Mouse (Mus musculus) gastrocnemius, postnatal 4 days (tissue): Measurements from ENCODE around the gene Grk5. TPM values are rescaled to one million over a fixed set of nuclear protein-coding genes. Genes with fewer than 3 reads are reported as not detected.
A peak's percentile ranks its signal among the peaks of the same experiment; 100 is the strongest.
"Not testable (repeated sequence)": the region's sequence is repeated elsewhere in the genome, so short reads cannot be mapped to it uniquely, and the experiment has no call there.

Experiments
- DNase-seq, 2 experiments: peaks; one replicate each; pipeline ENCODE4 v3.0.0; 2021 to 2022; ENCODE audit warnings: low spot score in 2 of 2, mixed read lengths in 2 of 2
- long read RNA-seq, 2 experiments: library from polyadenylated mRNA; stranded (forward); transcript quantifications; one replicate each; pipeline ENCODE4 v2.0.0; 2021
- total RNA-seq, 2 experiments: library from RNA; stranded (reverse); gene quantifications; 2 replicates each; pipeline ENCODE4 v1.2.3; 2021

The Grk5 gene
- 10 to 100 TPM; 12.9 to 16.0 TPM for total RNA-seq
- long read RNA-seq, experiment 1, full-length matches to known transcripts = 2 of 6 reads
- long read RNA-seq, experiment 1, partial matches to known transcripts = 1 of 6 reads
- long read RNA-seq, experiment 1, other reads (novel, unspliced or antisense) = 3 of 6 reads
- long read RNA-seq, experiment 2, full-length matches to known transcripts = 4 of 6 reads
- long read RNA-seq, experiment 2, partial matches to known transcripts = 1 of 6 reads
- long read RNA-seq, experiment 2, other reads (novel, unspliced or antisense) = 1 of 6 reads

DNA sequence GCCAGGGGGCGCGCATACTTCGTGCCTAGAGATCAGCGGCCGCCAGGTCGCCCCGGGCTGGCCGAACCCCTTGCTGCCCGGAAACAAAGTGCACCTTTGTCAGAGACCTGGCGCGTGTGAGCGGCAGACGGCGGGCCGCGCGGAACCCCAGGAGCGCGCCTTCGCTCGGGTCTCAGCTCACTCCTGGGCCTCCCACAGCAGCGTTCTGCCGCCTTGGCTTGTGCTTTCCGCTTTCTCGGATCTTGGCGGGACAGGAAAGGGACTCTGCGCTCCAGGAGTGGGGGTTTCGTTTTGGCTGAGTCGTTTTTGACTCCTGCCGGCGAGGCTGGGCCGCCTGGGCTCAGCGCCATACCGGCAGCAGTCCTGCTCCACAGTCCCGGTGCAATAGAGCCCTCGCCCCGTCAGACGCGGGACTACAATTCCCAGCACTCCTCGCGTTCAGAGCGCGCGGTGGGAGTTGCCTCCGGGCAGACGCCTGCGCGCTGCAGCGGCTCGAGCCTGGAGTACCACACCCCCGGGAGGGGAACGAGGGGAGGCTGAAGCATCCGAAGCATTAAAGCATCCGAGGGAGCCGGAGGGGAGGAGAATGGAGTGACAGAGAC lies at the start of gene Grk5:
Gene Grk5, plus strand, starts transcription at position 36 of the 602 bp plus-strand sequence.
- peak; percentile 91 to 95 for DNase-seq

DNA sequence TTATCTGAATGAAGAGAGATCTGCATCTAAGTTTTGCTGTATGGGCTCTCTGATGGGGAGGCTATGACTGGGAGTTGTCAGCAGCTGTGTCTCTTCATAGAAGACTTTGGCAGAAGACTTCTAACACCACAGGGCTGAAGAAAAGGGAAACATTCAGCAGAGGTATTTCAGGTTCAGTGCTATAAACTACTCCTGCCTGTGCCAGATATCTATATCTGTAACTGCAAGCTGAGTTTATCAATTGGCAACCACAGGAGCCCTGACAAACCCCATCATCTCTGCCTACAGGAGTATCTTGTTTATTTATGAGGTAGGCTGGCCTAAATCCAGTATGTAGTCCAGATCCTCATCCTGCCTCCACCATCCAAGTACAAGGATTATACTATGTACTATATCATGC lies 46.2 kb upstream of the Grk5 start:
- no peak for DNase-seq

DNA sequence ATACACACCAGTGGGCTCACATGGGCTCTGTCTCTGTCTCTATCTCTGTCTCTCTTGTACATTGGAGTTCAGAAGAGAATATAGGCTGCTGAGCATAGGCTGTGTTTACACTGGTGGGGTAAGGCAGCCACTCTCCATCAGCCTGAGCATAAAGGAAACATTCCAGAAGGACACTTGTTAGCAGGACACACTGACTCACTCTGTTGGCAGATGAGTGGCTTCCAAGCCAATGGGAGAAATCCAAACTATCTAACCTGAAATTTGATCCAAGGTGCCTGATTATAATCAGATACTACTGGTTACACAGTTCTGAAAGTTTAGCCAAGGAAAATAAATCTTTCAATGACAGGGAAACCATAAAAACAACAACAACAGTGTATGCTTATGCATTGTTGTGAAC lies 43.8 kb upstream of the Grk5 start:
- DNase-seq = no peak

DNA sequence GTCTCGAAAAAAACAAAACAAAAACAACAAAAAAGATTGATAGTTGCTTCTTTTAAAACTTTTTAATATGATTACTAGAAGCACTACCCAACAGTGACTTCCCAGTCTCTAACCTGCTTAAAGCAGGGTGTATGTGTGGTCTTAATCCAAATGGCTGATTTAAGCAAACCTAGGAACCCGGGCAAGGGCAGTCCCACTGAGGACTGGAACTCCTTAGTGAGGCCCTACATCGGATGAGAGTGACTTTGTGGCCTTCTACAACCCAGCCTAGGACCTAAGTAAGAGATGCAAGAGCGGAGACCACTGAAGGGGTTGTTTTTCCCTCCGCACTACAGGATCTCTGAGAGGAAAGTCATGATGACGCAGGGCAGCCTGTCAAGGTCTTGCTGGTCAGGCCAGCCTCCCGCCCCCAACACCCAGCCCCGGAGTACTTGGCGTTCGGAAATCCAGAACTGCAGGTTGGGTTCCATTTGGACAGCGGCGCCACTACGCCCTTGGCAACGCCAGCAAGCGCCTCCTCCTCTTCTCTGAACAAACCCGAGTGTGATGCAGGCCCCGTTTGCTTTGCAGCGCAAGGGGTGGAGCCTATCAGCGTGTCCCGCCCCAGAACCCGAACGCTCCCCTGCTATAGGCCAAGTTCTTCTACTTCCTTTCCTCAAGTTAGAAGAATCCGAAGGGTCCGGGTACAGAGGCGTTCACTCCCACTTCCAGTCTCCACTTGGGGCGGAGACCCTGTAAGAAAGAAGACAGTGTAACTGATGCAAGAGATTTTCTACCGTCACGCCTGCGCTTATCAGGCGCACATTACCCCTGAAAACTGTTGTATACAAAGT lies 28.5 kb upstream of the Grk5 start, which contains the start of gene Sfxn4:
Gene Sfxn4, minus strand, starts transcription at position 612 of the 833 bp plus-strand sequence.
- DNase-seq = peak; percentile 76 to 87

DNA sequence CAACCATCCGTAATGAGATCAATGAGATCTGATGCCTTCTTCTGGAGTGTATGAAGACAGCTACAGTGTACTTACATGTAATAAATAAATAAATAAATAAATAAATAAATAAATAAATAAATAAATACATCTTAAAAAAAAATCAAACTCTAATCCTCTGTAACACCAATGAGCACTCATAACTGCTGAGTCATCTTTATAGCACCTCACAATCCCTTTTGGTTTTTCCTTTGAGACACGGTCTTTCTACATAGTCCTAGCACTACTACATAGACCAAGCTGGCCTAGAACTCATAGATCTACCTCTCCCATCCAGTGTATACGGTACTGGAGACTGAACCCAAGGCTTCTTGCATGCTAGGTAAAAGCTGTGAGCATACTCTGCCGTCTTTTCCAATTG lies 23.4 kb upstream of the Grk5 start:
- DNase-seq = not testable (repeated sequence)

DNA sequence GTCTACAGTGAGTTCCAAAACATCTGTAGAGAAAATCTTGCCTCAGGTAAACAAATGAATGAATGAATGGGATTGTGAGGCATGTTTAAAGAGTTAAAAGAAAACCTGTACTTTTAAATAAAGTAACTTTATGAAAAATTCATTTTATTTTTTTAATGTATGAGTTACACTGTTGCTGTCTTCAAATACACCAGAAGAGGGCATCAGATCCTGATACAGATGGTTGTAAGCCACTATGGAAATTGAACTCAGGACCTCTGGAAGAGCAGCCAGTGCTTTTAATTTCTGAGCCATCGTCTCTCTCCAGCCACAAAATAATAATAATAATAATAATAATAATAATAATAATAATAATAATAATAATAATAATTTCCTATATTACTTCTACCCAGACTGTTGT lies 19.1 kb upstream of the Grk5 start:
- no peak for DNase-seq

DNA sequence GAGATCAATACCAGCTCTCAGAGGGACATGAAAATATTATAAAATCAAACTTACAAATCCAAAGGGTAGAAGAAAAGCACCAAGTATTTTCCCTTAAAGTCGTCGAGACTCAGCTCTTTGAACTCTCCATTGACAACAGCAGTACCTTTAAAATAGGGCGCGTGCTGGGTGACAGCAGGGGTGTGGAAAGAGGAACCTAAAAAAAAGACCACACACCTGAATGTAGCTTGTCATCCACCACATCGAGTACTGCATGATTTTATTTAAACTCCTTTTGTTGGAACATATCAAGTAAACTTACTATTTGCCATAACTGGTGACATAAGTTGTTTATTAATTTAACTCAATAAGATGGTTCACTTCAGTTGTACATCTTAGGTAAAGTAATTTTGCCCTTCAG lies 18.2 kb upstream of the Grk5 start:
- no peak for DNase-seq

DNA sequence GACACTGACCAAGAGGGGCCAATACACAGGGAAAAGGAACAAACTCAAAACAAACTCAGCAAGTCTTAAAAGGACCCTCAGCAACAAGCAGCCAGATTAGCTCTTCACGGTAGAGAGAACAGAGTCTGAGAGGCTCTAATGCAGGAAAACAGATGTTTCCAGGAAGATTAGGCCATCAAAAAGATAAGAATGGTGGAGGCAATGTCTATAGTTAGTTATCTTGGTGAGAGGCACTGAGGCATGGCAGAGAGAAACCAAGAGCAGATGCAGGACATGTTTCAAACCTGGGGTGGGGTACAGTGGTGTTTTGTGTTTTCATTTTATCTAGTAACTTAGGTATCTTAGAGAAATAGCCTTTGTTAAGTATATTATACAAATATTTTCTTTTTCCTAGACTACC lies 17.3 kb upstream of the Grk5 start:
- no peak for DNase-seq

DNA sequence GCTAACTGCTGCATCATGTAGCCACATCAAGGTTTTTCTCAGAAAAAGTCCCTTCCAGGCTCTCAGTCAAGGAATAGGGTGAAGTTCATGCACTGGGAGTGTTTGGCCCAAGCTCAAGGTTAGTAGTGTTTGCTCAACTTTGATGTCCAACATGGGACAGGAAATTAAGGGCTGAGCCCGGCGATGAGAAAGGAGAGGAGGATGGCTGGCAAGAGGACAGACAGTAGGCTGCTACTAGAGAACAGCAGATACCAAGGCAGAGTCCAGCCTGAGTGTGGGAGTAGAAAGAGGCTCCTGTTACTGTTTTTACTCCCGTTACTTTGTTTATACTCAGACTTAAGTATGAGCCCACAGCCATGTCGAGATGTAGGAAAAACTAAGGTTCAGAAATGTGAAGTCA lies 16.0 kb upstream of the Grk5 start:
- DNase-seq = peak in 1 of 2 experiments; percentile 10

DNA sequence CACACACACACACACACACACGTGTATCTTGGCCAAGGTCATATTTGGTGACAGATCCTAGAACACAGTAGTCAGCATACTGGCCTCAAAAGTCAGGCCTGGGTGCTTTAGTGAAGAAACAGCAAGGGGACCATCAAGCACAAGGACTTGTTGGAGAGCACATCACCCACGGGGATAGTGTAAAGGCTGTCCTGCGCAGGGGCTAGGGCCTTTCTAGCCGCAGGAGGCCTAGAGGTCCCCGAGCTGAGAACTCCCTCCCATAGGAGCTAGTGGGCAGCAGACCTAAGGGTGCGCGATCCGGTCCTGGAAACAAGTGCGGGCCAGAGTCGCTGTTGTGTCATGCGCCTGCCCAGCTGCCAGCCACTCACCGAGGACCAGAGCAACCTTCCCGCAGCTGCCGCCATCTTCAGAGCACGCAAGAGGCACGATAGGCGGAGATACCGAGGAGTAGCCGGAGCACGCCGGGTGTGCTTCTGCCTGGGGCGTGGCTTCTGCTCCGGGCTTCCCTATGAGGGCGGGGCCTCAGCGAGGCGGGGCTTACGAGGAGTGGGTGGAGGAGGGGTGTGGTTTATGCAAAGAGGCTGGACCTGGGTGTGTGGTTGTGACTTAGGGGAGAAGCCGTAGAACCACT lies 15.4 kb upstream of the Grk5 start, which contains the start of gene Prdx3:
Gene Prdx3, minus strand, starts transcription at position 493 of the 631 bp plus-strand sequence.
- peak; percentile 92 to 95 for DNase-seq

DNA sequence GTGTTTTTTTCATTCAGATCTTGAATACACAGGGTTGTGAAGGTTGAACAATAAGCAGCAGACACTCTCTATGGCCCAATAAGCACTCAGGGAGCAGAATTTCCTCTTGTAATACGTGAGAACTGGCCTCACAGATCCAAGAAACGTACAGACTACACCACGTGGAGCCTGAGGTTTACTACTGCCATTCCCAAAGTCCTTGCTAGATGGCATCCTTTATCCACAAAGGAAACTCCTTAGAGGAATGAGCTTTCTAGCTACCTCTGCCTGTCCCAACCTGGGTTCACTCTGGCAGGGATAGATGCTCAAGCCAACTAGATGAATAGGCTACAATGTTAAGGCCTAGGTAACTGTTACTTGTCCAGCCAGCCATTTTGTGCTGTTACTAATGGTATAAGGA lies 6.4 kb upstream of the Grk5 start:
- DNase-seq = no peak

DNA sequence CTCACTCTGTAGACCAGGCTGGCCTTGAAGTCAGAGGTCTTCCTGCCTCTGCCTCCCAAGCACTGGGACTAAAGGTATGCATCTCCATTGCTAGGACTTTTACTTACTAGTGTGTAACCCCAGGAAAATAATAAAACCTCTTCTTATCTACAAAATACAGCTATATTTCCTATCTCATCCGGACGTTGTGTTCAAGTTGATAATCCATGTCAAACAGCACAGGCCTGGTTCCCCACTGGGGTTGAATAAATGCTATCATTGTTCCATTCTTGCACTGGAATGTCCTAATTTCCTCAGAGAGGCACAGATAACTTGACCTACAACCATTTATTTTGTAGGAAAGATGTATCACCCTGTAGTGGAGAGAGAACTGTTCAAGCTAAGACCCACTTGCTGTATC lies 1.9 kb upstream of the Grk5 start:
- DNase-seq = no peak

DNA sequence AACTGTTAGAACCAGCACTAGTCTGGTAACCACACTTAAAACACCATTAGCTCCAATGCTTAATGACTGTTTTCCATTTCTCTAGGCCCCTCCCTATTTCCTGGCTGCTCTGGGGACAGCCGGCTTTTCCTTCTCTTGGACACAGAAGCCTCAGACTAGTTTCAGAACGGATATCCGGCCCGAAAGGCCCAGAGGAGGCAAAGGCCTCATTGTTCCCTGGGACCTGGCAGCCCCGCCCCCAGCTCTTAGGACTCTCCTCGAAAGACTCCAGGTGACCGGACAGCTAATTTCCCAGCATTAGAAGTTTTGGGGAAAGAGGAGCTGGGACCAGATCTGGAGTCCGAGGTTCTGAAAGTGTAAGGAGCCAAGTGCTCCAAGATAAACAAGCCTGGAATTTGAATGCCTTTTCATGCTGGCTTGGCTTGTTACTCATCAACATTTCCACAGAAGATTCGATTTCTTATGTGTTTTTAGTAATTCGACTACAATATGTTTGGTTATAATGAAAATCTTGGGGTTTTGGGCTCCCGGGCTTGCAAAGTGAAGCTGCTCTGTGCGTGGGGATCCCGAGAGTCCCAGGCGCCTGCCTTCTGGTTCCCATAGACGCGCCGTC lies 342 bp upstream of the Grk5 start:
- DNase-seq = peak in 1 of 2 experiments; percentile 46

DNA sequence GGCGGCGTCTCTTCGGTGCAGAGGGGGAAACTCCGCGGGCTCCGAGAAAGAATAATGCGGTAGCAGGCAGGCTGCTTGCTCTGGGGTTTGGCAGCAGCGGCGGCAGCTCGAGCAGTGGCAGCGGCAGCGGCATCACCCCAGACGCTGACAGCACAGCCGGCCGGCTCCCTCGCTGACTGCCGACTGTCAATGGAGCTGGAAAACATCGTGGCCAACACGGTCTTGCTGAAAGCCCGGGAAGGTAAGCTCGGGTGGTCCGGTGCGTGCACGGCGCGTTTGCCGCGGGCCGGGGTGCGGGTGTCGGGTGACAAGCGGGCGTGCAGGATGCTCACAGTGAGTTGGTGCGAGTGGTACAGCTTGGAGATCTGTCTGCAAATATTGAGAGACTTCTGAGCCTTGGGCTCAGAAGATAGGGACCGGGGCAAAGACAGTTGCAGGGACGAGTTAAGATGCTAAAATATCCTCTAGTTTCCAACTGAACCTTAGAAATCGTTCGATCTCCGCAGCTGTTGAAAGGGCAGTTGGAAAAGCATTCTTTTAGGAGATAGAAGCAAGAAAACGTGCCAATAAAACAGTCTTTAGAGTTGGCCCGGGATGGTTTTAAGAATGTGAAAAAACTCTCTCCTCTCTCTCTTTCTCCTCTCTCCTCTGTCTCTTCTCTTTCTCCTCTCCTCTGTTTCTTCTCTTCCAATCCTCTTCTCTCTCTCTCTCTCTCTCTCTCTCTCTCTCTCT lies 1.0 kb downstream of the Grk5 start:
- peak; percentile 22 to 54 for DNase-seq

DNA sequence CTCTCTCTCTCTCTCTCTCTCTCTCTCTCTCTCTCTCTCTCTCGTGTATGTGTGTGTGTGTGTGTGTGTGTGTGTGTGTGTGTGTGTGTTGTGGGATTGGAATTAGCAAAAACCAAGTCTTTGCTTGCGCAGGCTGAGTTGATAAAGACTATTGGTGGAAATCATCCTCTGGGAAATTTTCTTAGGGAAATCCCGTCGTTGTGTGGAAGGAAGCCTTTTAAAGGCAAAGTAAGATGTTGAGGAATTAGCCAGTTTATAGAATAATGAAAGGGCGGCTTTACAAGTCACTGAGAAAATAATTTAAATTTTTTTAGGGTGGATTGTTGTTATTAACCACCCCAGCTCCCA lies 1.5 kb downstream of the Grk5 start:
- peak in 1 of 2 experiments; percentile 11 for DNase-seq

DNA sequence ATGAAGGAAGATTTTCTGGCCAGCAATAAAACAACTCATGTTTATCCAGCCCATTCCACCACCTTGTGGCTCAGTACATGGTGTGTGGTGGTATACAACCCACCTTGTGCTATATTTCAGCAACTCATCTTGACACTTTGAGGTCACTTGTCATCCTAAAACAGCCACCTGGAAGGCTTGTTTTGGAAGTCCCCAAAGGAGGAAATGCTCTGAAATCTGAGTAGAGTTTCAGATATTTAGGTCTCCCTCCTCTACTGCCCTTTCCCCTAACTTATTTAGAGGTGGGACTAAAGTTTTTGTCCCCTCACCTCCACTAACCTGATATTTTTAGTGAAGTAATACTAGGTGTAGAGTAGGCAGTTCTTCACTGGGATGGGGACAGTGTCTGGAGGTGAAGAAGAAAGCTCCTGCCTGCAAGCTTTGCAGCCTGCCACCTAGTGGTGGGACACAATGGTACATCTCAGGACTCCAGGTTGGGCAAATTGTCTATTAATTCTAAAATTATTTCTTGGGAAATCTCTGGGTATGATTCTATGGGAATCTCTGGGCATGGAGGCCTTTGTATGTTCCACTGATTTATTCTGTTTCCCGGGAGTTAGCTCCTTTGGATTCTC lies 2.5 kb downstream of the Grk5 start:
- DNase-seq = peak in 1 of 2 experiments; percentile 53

DNA sequence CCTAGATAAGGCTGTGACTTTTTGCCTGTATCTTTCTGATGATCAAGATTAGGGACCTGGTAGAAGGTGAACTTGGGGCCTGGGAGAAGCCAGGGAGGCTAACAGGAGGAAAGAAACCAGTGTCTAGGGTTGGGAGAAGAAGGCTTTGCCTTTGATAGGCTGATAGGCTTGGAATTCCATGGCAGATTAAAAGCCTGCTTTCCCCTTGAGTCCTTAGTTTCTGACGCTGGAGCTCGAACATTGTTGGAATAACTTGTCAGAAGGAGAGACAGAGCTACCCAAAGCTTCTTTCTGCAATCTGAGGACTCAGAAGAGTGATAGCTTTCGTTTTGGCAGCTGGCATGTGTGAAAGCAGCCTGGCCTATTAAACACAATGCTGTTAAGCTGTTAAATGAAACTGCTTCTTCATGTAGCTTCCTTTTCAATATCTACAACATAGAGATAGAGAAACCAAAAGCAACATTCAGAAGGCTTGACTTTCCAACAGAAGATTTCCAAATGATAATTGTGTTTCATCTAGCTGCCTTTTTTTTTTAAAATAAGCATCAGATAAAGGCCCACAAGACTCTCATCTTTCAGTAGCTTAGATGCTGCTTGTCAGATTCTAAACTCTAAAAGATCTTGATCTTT lies 5.8 kb downstream of the Grk5 start:
- DNase-seq = no peak

DNA sequence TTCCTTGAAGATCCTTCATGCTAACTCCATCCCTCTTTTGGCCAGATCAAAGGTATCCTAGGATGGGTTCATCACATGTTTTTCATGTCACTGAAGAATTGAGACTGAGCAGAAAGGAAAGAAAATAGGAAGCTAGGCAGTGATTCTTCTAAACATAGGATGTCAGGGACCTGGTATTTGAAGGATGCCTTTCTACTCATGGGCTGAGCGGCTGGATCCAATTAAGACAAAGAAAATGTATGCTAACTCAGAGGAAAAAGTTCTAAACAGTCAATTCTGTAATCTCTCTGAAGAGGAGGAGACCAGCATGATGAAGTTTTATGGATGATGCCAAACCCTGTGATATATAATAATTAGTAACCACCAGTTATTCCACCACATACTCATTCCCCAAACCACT lies 13.6 kb downstream of the Grk5 start:
- no peak for DNase-seq

DNA sequence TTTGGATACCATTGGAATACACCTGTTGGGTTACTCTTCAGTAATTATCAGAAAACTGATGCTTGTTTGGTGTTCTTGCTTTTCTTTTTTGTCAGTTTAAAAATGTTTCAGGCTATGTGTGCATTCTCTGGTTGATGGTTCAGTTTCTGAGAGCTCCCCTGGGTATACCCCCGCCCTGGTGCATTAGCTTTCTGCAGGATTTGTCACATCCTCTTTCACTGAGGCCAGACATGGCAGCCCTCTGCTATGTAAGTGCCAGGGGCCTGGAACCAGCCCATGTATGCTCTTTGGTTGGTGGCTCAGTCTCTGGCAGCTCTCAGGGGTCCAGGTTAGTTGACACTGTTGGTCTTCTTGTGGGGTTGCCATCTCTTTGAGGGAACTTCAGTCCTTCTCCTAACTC lies 14.4 kb downstream of the Grk5 start:
- no peak for DNase-seq

DNA sequence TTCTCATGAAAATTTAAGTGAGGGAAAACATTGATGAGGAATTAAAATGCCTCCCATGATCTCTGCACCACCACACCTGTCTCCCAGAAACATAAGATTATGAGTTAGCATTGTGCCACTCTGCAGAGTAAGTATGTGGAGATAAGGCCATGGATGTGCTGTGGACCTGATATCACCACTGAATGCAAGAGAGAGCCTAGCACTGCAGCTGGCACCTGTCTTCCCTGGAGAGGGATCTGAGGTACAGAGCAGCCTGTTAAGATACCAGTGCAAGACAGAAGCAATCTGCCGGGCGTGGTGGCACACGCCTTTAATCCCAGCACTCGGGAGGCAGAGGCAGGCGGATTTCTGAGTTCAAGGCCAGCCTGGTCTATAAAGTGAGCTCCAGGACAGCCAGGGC lies 15.9 kb downstream of the Grk5 start:
- DNase-seq = no peak
